Mouse (Mus musculus) MEL (cell line): Measurements from ENCODE around the gene Tubgcp6. TPM values are rescaled to one million over a fixed set of nuclear protein-coding genes. Genes with fewer than 3 reads are reported as not detected.

ENCODE experiments used
- DNase-seq: peaks from one replicate; pipeline ENCODE4 v3.0.0; 2011; ENCODE audit warnings: low read depth, low spot score
- H3K27ac ChIP-seq: 2 replicates; pipeline ENCODE4 v1.5.1; 2012; ENCODE audit warnings: low read depth, mild to moderate bottlenecking, control low read depth, low read length, moderate library complexity; ENCODE audit not compliant: control insufficient read depth
- H3K27me3 ChIP-seq, 2 experiments: fragments of 150-350 bp in 1 of 2; sonication (generic) in 1 of 2; 2 replicates each; pipeline ENCODE4 v1.6.1; 2012; ENCODE audit warnings: low read length in 2 of 2, mild to moderate bottlenecking in 2 of 2, improper control_type of control experiment in 1 of 2, moderate library complexity in 1 of 2; ENCODE audit not compliant: insufficient read depth in 2 of 2, control insufficient read depth in 1 of 2
- H3K36me3 ChIP-seq, 2 experiments: 2 replicates each; pipeline ENCODE4 v1.6.1; 2012 to 2014; ENCODE audit warnings: low read length in 2 of 2, improper control_type of control experiment in 1 of 2, inconsistent platforms in 1 of 2, mild to moderate bottlenecking in 1 of 2; ENCODE audit not compliant: insufficient read depth in 2 of 2, control insufficient read depth in 1 of 2
- H3K4me1 ChIP-seq, 2 experiments: fragments of 150-350 bp in 1 of 2; sonication (generic) in 1 of 2; 2 replicates each; pipeline ENCODE4 v1.6.1; 2012; ENCODE audit warnings: low read length in 2 of 2, improper control_type of control experiment in 1 of 2, mild to moderate bottlenecking in 1 of 2; ENCODE audit not compliant: insufficient read depth in 2 of 2, control insufficient read depth in 1 of 2
- H3K4me3 ChIP-seq, 2 experiments: fragments of 150-350 bp in 1 of 2; sonication (generic) in 1 of 2; 2 replicates each; pipeline ENCODE4 v1.5.1; 2012; ENCODE audit warnings: low read depth in 2 of 2, low read length in 2 of 2, mild to moderate bottlenecking in 2 of 2, moderate library complexity in 2 of 2, control low read depth in 1 of 2, improper control_type of control experiment in 1 of 2; ENCODE audit not compliant: control insufficient read depth in 1 of 2, insufficient read depth in 1 of 2
- H3K79me2 ChIP-seq: 2 replicates; pipeline ENCODE4 v1.6.1; 2012; ENCODE audit warnings: mild to moderate bottlenecking, low read length, moderate library complexity; ENCODE audit not compliant: control insufficient read depth, poor library complexity, insufficient read depth
- H3K9ac ChIP-seq: 2 replicates; pipeline ENCODE4 v1.6.1; 2012; ENCODE audit warnings: low read depth, mild to moderate bottlenecking, control low read depth, low read length, moderate library complexity; ENCODE audit not compliant: control insufficient read depth, poor library complexity, severe bottlenecking
- H3K9me3 ChIP-seq: fragments of 150-350 bp; sonication (generic); replicated peaks from 2 replicates; pipeline ENCODE4 v1.6.1; 2012; ENCODE audit warnings: mild to moderate bottlenecking, low read length, improper control_type of control experiment, moderate library complexity; ENCODE audit not compliant: insufficient read depth
- BHLHE40 ChIP-seq: IDR thresholded peaks from 2 replicates; pipeline ENCODE4 v1.6.1; 2012; ENCODE audit warnings: low read depth, mild to moderate bottlenecking, inconsistent platforms, low read length, improper control_type of control experiment, borderline replicate concordance
- ELF1 ChIP-seq: IDR thresholded peaks from 2 replicates; pipeline ENCODE4 v1.6.1; 2014; ENCODE audit warnings: low read depth, mild to moderate bottlenecking, inconsistent platforms, low read length, improper control_type of control experiment, moderate library complexity
- GABPA ChIP-seq: IDR thresholded peaks from 2 replicates; pipeline ENCODE4 v1.6.1; 2012; ENCODE audit warnings: low read depth, mild to moderate bottlenecking, inconsistent platforms, low read length, improper control_type of control experiment, moderate library complexity
- GATA1 ChIP-seq: IDR thresholded peaks from 2 replicates; pipeline ENCODE4 v1.6.1; 2011; ENCODE audit warnings: low read depth, low read length, improper control_type of control experiment
- HCFC1 ChIP-seq: IDR thresholded peaks from 2 replicates; pipeline ENCODE4 v1.6.1; 2012; ENCODE audit warnings: low read depth, mild to moderate bottlenecking, inconsistent platforms, low read length, improper control_type of control experiment, moderate library complexity
- JUND ChIP-seq: IDR thresholded peaks from 2 replicates; pipeline ENCODE4 v1.6.1; 2011; ENCODE audit warnings: low read depth, mild to moderate bottlenecking, improper control_type of control experiment, low read length
- KAT2A ChIP-seq: conservative IDR thresholded peaks from 2 replicates; pipeline ENCODE4 v1.6.1; 2012; ENCODE audit warnings: low read depth, low read length, improper control_type of control experiment, inconsistent platforms
- MAFK ChIP-seq: IDR thresholded peaks from 2 replicates; pipeline ENCODE4 v1.6.1; 2011; ENCODE audit warnings: low read depth, mild to moderate bottlenecking, low read length, improper control_type of control experiment, borderline replicate concordance
- MAX ChIP-seq: IDR thresholded peaks from 2 replicates; pipeline ENCODE4 v1.6.1; 2011; ENCODE audit warnings: low read length, improper control_type of control experiment
- MXI1 ChIP-seq: IDR thresholded peaks from 2 replicates; pipeline ENCODE4 v1.6.1; 2011; ENCODE audit warnings: mild to moderate bottlenecking, low read depth, low read length, improper control_type of control experiment
- MYC ChIP-seq: IDR thresholded peaks from 2 replicates; pipeline ENCODE4 v1.6.1; 2011; ENCODE audit warnings: low read depth, mild to moderate bottlenecking, low read length, improper control_type of control experiment, moderate library complexity
- POLR2A ChIP-seq, 2 experiments: IDR thresholded peaks; 2 replicates each; pipeline ENCODE4 v1.6.1; 2011 to 2012; ENCODE audit warnings: low read length in 2 of 2, mild to moderate bottlenecking in 2 of 2, control low read depth in 1 of 2, improper control_type of control experiment in 1 of 2, low read depth in 1 of 2, moderate library complexity in 1 of 2; ENCODE audit not compliant: control insufficient read depth in 1 of 2, insufficient read depth in 1 of 2, poor library complexity in 1 of 2
- POLR2AphosphoS5 ChIP-seq: IDR thresholded peaks from 2 replicates; pipeline ENCODE4 v1.6.1; 2012; ENCODE audit warnings: low read depth, borderline replicate concordance, mild to moderate bottlenecking, inconsistent platforms, low read length, moderate library complexity, mixed read lengths
- RAD21 ChIP-seq: IDR thresholded peaks from 2 replicates; pipeline ENCODE4 v1.6.1; 2011; ENCODE audit warnings: mild to moderate bottlenecking, low read depth, low read length, improper control_type of control experiment
- SIN3A ChIP-seq: IDR thresholded peaks from 2 replicates; pipeline ENCODE4 v1.6.1; 2012; ENCODE audit warnings: low read length, improper control_type of control experiment, inconsistent platforms
- TCF12 ChIP-seq: IDR thresholded peaks from 2 replicates; pipeline ENCODE4 v1.6.1; 2014; ENCODE audit warnings: low read depth, mild to moderate bottlenecking, inconsistent platforms, low read length, improper control_type of control experiment, moderate library complexity
- UBTF ChIP-seq: IDR thresholded peaks from 2 replicates; pipeline ENCODE4 v1.6.1; 2012; ENCODE audit warnings: low read depth, mild to moderate bottlenecking, inconsistent platforms, low read length, improper control_type of control experiment, moderate library complexity, borderline replicate concordance; ENCODE audit not compliant: insufficient read depth
- USF1 ChIP-seq: IDR thresholded peaks from 2 replicates; pipeline ENCODE4 v1.6.1; 2014; ENCODE audit warnings: low read depth, mild to moderate bottlenecking, inconsistent platforms, low read length, improper control_type of control experiment, moderate library complexity
- ZC3H11A ChIP-seq: IDR thresholded peaks from 2 replicates; pipeline ENCODE4 v1.6.1; 2012; ENCODE audit warnings: low read depth, mild to moderate bottlenecking, inconsistent platforms, low read length, improper control_type of control experiment
- ZKSCAN1 ChIP-seq: IDR thresholded peaks from 2 replicates; pipeline ENCODE4 v1.6.1; 2012; ENCODE audit warnings: low read depth, mild to moderate bottlenecking, inconsistent platforms, low read length, improper control_type of control experiment, moderate library complexity
- polyA plus RNA-seq, 2 experiments: library from polyadenylated mRNA; stranded (reverse) in 1 of 2; unstranded in 1 of 2; fragments of >175 nt in 1 of 2; fragments of >200 nt in 1 of 2; gene quantifications; 2 replicates each; pipeline versions ENCODE4 v1.2.1 to v1.2.4; 2012; ENCODE audit warnings: low replicate concordance in 2 of 2, low read depth in 1 of 2; ENCODE audit not compliant: insufficient read length in 2 of 2, insufficient read depth in 1 of 2, missing spikeins in 1 of 2
- total RNA-seq: library from RNA; depleted of rRNA; stranded (reverse); fragments of 300-350 nt; gene quantifications from 2 replicates; pipeline ENCODE4 v1.2.3, GENCODE M21; 2012

Gene Tubgcp6
- total and polyA plus RNA-seq, 3 experiments: 17.5 to 25.3 TPM; not detected in 1

DNA sequence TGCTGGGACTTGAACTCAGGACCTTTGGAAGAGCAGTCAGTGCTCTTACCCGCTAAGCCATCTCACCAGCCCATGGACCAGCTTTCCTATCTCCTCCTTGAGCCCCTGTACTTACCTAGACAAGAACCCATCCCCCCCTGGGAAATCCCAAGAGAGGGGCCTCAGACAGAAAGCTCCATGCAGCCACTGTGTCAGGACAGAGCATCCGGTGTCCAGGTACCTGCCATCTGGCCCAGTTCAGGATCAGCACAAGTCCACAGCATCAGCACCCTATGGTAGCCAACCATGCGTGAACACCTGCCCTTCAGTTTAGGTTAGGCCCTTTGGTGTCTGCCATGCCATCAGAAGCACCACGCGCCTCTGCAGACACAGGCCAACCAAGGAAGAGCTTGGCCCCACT is 58.0 kb downstream of the Tubgcp6 start:
- Histone ChIP-seq H3K4me1 (no peaks in the 10 kb centered on the region), H3K79me2 (no peaks in the 10 kb centered on the region), H3K9ac (no peak overlapping the region), H3K27me3 (peaks cover 2 to 9% of the 10 kb centered on the region in 2 experiments; a peak in 3 of 4 replicates), H3K36me3 (no peaks in the 10 kb centered on the region)
- TF ChIP-seq SIN3A (no peak), ZKSCAN1 (no peak), GABPA (no peak), RAD21 (no peak), ELF1 (no peak), UBTF (no peak), POLR2A (IDR thresholded peaks at IDR 0.05; ENCODE audit: control insufficient read depth in 1 of 2, insufficient read depth in 1 of 2, low read depth in 1 of 2, low read length in 2 of 2, poor library complexity in 1 of 2) (no peak), BHLHE40 (no peak), JUND (no peak), POLR2AphosphoS5 (no peak), USF1 (no peak)
- TF ChIP-seq, all 39 proteins: peak for 0
- no peak overlapping the region for H3K27ac ChIP-seq
- H3K9me3 ChIP-seq: no peaks in the 10 kb centered on the region
- DNase-seq: no peak
- no peak overlapping the region for H3K4me3 ChIP-seq

DNA sequence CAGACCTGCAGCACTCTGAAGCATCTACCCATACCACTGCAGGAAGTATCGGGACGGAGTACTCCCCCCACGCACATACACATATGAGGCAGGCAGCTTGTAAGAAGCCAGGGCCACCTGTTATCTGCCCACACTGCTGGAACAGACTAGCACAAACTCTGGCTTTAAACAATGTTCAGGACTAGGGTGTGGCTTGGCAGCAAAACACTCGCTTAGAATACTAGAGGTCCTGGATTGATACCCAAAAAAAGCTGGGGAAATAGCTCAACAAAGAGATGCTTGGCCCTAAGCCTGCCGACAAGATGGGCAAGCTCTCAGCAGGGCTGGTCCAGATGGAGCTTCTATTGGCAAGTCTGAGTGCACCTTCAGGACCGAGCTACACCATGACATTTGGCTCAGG is 59.4 kb downstream of the Tubgcp6 start:
- DNase-seq: no peak
- H3K4me1 ChIP-seq: no peaks in the 10 kb centered on the region
- TF ChIP-seq MAFK: no peak
- no peak for TF ChIP-seq ZKSCAN1
- no peak for TF ChIP-seq POLR2A (IDR thresholded peaks at IDR 0.05; ENCODE audit: control insufficient read depth in 1 of 2, insufficient read depth in 1 of 2, low read depth in 1 of 2, low read length in 2 of 2, poor library complexity in 1 of 2)
- no peak for TF ChIP-seq TCF12
- no peak for TF ChIP-seq MYC
- TF ChIP-seq JUND: no peak
- TF ChIP-seq GATA1: no peak
- TF ChIP-seq ZC3H11A: no peak
- TF ChIP-seq KAT2A: no peak
- no peak for TF ChIP-seq MAX
- TF ChIP-seq MXI1: no peak
- no peak for TF ChIP-seq HCFC1
- TF ChIP-seq, all 39 proteins: peak for 0
- no peaks in the 10 kb centered on the region for H3K9me3 ChIP-seq
- H3K9ac ChIP-seq: no peak overlapping the region
- peaks cover 2 to 9% of the 10 kb centered on the region in 2 experiments; a peak in 3 of 4 replicates for H3K27me3 ChIP-seq
- H3K27ac ChIP-seq: no peak overlapping the region
- no peaks in the 10 kb centered on the region for H3K36me3 ChIP-seq
- no peaks in the 10 kb centered on the region for H3K79me2 ChIP-seq
- H3K4me3 ChIP-seq: no peak overlapping the region
